Mouse (Mus musculus): Measurements from ENCODE around the gene Gtpbp6. TPM values are rescaled to one million over a fixed set of nuclear protein-coding genes. Genes with fewer than 3 reads are reported as not detected.

Gtpbp6 gene
- 152 and 173 TPM in 2 replicates for polyA plus RNA-seq (2012; rRNA removed)
- 30.2 and 32.9 TPM in 2 replicates for polyA plus RNA-seq (2014; fragmentation: Nextera tagmentation; extraction: Ambion mirVana)

DNA sequence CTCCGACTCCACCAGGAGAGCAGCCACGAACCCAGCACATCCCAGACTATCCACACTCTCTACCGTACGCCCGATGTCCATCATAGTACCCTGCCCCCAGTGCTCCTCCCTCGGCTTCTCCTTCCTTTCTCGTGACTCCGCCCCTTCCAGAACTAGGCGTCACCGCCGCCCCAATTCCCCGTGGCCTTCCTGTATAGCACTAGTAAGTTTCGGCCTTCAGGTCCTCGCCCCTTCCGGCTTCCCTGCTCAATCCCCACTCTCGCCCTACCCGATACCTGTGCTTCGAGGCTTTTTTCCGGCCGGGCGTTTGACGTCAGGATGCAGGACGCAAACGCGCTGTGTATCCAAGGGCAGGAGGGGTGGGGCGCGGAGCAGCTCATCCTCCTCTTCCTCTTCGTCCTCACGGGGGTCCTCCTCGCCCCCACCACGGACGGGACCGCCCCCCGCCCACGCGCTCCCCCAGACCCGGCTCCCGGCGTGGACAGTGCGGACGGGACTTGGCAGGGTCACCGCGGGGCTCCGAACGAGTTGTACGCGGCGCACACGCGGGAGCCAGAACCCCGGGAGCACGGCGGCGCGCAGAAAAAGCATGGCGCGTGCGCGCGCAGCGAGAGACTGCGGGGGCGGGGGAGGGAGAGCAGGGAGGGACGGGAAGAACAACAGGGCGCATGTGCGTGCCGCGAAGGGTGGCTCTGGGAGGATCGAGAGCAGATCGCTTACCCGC, at the start of gene Gtpbp6:
Gene Gtpbp6, minus strand, starts transcription at position 617 of the 724 bp plus-strand sequence.
- Histone ChIP-seq H3K9ac (ENCODE audit: low read depth, low read length, severe bottlenecking) (peak within 1 kb of the TSS; percentile 84), H3K4me3 (replicated peaks; ENCODE audit: low read length) (peak within 1 kb of the TSS; percentile 84), H3K27ac (replicated peaks; ENCODE audit: low read depth, low read length) (peak within 1 kb of the TSS; percentile 98), H3K36me3 (ENCODE audit: control insufficient read depth, insufficient read depth, low read length) (peaks cover 43% of the 10 kb centered on the region), H3K4me2 (replicated peaks; ENCODE audit: low read depth, low read length, severe bottlenecking) (peak within 1 kb of the TSS; percentile 82), H3K27me3 (ENCODE audit: control insufficient read depth, insufficient read depth, low read length) (no peaks in the 10 kb centered on the region), H3K4me1 (ENCODE audit: control insufficient read depth, insufficient read depth, low read length) (peaks cover 14% of the 10 kb centered on the region), H3K9me3 (ENCODE audit: control insufficient read depth, low read length) (no peaks in the 10 kb centered on the region)
- TF ChIP-seq POLR2A (IDR thresholded peaks at IDR 0.05; ENCODE audit: borderline replicate concordance, extremely low read depth, insufficient read depth, insufficient read length): 0 out of 2 replicates have a peak, but pooled peaks have one; percentile 59
- ATAC-seq (ENCODE audit: low FRiP score, low read depth) (peak; percentile 88), DNase-seq (ENCODE audit: low spot score) (peak; percentile 96)
- WGBS: under 1% methylated on average over 69 of the region's 71 CpGs

- Histone ChIP-seq H3K27ac (replicated peaks; ENCODE audit: low read depth, low read length) (no peak overlapping the region), H3K9me3 (ENCODE audit: control insufficient read depth, low read length) (no peaks in the 10 kb centered on the region), H3K4me3 (replicated peaks; ENCODE audit: low read length) (no peak overlapping the region), H3K4me1 (ENCODE audit: control insufficient read depth, insufficient read depth, low read length) (no peaks in the 10 kb centered on the region), H3K9ac (ENCODE audit: low read depth, low read length, severe bottlenecking) (no peak overlapping the region), H3K4me2 (replicated peaks; ENCODE audit: low read depth, low read length, severe bottlenecking) (no peak overlapping the region), H3K36me3 (ENCODE audit: control insufficient read depth, insufficient read depth, low read length) (peaks cover 66% of the 10 kb centered on the region), H3K27me3 (ENCODE audit: control insufficient read depth, insufficient read depth, low read length) (no peaks in the 10 kb centered on the region)
- DNase-seq (ENCODE audit: low spot score) (no peak), ATAC-seq (ENCODE audit: low FRiP score, low read depth) (no peak)
- 87% methylated on average over 5 of the region's 5 CpGs for WGBS
- TF ChIP-seq POLR2A (IDR thresholded peaks at IDR 0.05; ENCODE audit: borderline replicate concordance, extremely low read depth, insufficient read depth, insufficient read length): no peak
These were observed 35.0 kb upstream of the Gtpbp6 start for GRCm38 (mm10) chr5:110143007-110143406.

DNA sequence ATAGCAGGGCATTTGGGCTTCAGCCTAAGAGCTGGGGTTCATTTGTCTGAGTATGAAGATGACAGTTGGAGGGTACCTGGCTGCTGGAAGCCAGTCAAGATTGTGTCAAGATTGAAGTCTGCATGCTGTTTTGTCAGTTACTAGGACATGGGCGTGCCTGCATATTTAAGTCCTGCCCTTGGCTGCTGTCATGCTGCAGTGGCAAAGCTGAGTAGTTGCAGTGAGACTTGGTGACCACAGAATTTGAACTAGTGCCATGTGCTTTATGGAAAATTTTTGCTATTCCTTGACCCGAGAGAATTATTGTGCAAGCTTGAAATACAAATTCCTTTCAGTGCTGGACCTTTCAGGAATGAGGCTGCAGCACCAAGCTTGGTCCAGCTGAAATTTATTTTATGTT, 34.3 kb upstream of the Gtpbp6 start:
- H3K4me2 ChIP-seq (replicated peaks; ENCODE audit: low read depth, low read length, severe bottlenecking): no peak overlapping the region
- H3K27ac ChIP-seq (replicated peaks; ENCODE audit: low read depth, low read length): no peak overlapping the region
- no peak for DNase-seq (ENCODE audit: low spot score)
- ATAC-seq (ENCODE audit: low FRiP score, low read depth): no peak
- H3K4me3 ChIP-seq (replicated peaks; ENCODE audit: low read length): no peak overlapping the region
- no peak for TF ChIP-seq POLR2A (IDR thresholded peaks at IDR 0.05; ENCODE audit: borderline replicate concordance, extremely low read depth, insufficient read depth, insufficient read length)
- no peaks in the 10 kb centered on the region for H3K9me3 ChIP-seq (ENCODE audit: control insufficient read depth, low read length)
- no peaks in the 10 kb centered on the region for H3K27me3 ChIP-seq (ENCODE audit: control insufficient read depth, insufficient read depth, low read length)
- H3K4me1 ChIP-seq (ENCODE audit: control insufficient read depth, insufficient read depth, low read length): no peaks in the 10 kb centered on the region
- WGBS: 96% methylated on average over 2 of the region's 2 CpGs
- H3K9ac ChIP-seq (ENCODE audit: low read depth, low read length, severe bottlenecking): no peak overlapping the region
- H3K36me3 ChIP-seq (ENCODE audit: control insufficient read depth, insufficient read depth, low read length): peaks cover 64% of the 10 kb centered on the region

DNA sequence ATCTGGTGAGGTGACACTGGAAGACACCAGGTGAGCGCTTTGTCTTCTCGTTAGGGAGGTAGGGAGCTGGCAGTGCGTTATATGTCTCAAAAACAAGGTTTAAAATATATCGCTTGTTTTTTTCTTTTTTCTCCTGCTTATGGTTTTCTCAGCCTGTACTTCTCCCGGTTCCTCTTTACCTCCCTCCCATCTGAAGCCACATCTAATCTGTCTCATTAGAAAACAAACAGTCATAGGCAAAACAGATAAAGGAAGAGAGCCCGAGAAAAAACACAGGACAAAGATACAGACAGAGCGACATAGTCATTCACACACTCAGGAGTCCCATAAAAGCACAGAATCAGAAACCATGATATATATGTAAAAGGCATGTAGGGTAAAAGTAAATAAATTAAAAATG, 32.4 kb upstream of the Gtpbp6 start:
- DNase-seq (ENCODE audit: low spot score): no peak
- H3K9ac ChIP-seq (ENCODE audit: low read depth, low read length, severe bottlenecking): no peak overlapping the region
- no peak for ATAC-seq (ENCODE audit: low FRiP score, low read depth)
- no peaks in the 10 kb centered on the region for H3K9me3 ChIP-seq (ENCODE audit: control insufficient read depth, low read length)
- 94% methylated on average over 7 of the region's 7 CpGs for WGBS
- H3K4me2 ChIP-seq (replicated peaks; ENCODE audit: low read depth, low read length, severe bottlenecking): no peak overlapping the region
- H3K4me3 ChIP-seq (replicated peaks; ENCODE audit: low read length): no peak overlapping the region
- H3K27ac ChIP-seq (replicated peaks; ENCODE audit: low read depth, low read length): no peak overlapping the region
- no peak for TF ChIP-seq POLR2A (IDR thresholded peaks at IDR 0.05; ENCODE audit: borderline replicate concordance, extremely low read depth, insufficient read depth, insufficient read length)
- 0 out of 2 replicates have a peak, but pooled peaks cover 2% of the 10 kb centered on the region for H3K4me1 ChIP-seq (ENCODE audit: control insufficient read depth, insufficient read depth, low read length)
- no peaks in the 10 kb centered on the region for H3K27me3 ChIP-seq (ENCODE audit: control insufficient read depth, insufficient read depth, low read length)
- peaks cover 49% of the 10 kb centered on the region for H3K36me3 ChIP-seq (ENCODE audit: control insufficient read depth, insufficient read depth, low read length)

DNA sequence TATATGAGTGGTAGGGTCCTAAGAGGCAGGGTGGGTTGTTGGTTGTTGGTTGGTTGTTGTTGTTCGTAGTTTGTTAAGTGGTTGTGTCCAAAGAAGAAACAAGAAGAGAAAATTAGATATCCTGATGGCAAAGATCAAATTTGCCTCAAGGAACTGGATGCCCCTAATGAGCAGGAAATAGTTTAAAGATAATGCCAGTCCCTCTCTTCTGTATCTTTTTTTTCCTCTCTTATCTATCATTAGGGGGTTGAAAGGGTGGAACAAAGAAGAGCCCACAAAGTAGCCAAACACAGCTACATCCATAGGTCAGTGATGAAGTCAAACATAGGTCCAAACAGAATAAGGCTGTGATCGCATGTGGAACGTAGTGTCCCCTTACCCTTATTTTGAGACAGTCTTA, 31.3 kb upstream of the Gtpbp6 start:
- Histone ChIP-seq H3K36me3 (ENCODE audit: control insufficient read depth, insufficient read depth, low read length) (peaks cover 38% of the 10 kb centered on the region), H3K4me1 (ENCODE audit: control insufficient read depth, insufficient read depth, low read length) (0 out of 2 replicates have a peak, but pooled peaks cover 2% of the 10 kb centered on the region), H3K27me3 (ENCODE audit: control insufficient read depth, insufficient read depth, low read length) (no peaks in the 10 kb centered on the region), H3K4me2 (replicated peaks; ENCODE audit: low read depth, low read length, severe bottlenecking) (no peak overlapping the region), H3K4me3 (replicated peaks; ENCODE audit: low read length) (no peak overlapping the region), H3K9me3 (ENCODE audit: control insufficient read depth, low read length) (peaks cover 5% of the 10 kb centered on the region; the same call in 1 of the 2 replicates), H3K9ac (ENCODE audit: low read depth, low read length, severe bottlenecking) (no peak overlapping the region), H3K27ac (replicated peaks; ENCODE audit: low read depth, low read length) (no peak overlapping the region)
- TF ChIP-seq POLR2A (IDR thresholded peaks at IDR 0.05; ENCODE audit: borderline replicate concordance, extremely low read depth, insufficient read depth, insufficient read length): no peak
- WGBS: 93% methylated on average over 3 of the region's 3 CpGs
- DNase-seq (ENCODE audit: low spot score) (no peak), ATAC-seq (ENCODE audit: low FRiP score, low read depth) (no peak)

All from limb, embryonic 14.5 days (tissue).